Mouse (Mus musculus): ENCODE measurements around the gene Adam10.
A peak's percentile ranks its signal among the peaks of the same experiment; 100 is the strongest.

The Adam10 gene

DNA sequence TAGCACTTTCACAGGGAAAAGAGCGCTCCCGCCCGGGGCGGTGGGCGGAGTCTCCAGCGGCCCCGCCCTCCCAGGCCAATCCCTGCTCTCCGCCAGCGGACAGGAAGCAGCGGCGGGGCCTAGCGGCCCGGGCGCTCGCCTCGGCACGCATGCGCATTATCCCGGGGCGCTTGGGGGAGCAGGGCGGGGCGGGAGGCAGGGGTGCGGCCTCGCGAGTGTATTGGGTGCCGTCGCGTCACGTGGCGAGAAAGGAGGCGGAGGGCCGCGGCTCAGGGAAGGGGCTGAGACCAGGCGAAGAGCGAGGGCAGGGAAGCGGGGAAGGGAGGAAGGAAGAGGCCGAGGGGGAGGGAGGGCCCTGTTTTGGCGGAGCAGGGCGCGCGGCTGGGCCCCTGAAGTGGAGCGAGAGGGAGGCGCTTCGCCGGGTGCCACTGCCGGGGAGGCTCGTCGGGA lies at the start of gene Adam10:
TSS of gene Adam10 (plus strand) at position 316 of the 450 bp plus-strand sequence.
- peak; percentile 99 for DNase-seq

DNA sequence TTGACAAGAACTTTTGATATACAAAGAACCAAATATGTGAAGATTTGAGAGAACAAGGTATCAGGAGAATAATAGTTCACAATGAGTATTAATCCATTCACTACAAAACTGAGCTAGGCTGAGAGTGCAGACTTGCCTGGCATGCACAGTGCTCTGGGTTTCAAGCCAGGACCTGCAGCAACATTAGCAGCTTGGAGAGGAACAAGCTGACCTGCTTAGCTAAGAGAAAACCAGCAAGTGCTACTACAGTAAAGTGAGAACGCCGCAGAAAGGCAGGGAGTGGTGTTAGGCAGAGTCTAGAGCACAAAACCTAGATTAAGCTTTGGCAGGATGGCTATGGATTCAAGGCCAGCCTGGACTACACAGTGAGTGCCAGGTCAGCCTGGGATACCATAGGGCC lies 49.1 kb upstream of the Adam10 start:
- DNase-seq = peak; percentile 78

DNA sequence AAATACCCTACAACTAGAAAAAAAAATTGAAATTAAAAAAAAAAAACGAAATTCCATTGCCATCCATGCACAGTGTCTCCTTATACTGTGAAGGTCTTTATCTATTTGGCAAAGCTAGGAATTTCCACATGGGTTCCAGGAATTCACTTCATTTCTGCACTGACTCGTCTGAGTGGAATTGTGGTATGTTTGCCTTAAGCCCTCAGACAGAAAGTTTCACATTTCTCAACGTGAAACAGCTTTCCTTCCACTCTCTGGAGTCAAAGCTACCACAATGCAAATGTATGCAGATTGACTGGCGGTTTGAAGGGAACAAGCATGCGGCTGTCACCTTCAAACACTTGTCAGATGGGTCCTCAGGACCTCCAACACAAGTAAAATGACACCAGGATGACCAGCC lies 47.1 kb upstream of the Adam10 start:
- no peak for DNase-seq

DNA sequence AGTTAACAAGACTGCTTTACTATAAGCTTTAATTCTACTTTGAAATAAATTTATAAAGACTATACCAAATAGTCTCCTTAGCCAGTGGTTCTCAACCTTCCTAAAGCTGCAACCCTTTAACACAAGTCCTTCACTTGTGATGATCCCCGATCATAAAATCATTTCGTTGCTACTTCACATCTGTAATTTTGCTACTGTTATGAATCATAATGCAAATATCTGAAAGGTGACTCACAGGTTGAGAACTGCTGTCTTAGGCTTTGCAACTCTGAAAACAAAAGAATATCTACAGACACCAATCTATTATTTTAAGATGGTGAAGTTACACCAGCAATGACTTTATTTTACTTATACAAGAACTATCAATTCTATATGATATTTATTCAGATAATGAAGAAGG lies 42.0 kb upstream of the Adam10 start:
- DNase-seq = no peak

DNA sequence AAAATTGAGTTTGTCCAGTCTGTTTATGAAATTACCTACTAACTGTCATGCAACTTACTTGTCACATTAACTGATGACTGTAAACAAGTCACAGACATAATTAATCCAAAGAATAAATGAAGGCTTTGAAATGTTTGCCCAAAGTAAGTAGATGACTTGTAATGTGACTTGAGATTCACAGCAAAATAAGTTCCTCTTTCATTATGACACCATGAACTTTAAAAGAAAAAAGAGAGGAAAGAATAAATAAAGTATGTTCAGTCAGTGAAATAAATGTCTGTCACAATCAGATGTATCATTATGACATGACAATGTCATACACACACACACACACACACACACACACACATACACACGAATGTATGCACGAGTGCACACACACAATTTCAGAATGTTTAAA lies 28.5 kb upstream of the Adam10 start:
- no peak for DNase-seq

DNA sequence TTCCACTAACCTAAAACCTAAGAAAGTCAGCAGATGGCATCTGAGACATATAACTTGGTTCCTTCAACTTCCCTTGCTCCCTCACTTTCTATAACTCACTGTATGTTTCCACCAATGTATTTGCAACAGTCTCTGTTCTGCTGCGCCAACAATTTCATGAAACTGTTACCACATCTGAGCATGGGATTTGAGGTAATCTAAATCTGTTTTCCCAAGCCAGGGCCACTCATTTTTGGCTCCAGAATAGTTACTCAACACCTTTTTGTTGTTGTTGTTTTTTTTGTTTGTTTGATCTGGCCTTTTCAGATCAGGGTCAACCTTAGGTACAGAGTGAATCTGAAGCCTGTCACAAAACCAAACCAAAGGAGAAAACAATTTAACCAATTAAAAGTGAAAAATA lies 27.8 kb upstream of the Adam10 start:
- no peak for DNase-seq

DNA sequence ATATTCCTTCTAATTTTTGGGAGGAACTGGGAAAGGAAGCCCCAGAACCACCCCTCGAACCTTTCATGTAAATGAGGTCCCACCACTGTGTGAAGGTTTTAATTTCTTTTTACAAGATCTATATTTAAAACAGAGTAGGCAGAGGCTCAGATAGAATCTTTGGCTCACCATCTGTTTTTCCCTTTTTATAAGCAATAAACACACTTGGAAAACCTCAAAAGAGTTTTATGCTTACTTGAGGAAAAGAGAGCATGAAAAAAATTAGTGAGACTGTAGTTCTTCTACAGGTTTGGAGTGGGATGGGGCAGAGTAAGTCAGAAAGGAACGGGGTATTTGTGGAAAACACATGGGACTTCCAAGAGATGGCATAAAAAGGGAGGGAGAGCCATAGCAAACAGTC lies 26.6 kb upstream of the Adam10 start:
- no peak for DNase-seq

DNA sequence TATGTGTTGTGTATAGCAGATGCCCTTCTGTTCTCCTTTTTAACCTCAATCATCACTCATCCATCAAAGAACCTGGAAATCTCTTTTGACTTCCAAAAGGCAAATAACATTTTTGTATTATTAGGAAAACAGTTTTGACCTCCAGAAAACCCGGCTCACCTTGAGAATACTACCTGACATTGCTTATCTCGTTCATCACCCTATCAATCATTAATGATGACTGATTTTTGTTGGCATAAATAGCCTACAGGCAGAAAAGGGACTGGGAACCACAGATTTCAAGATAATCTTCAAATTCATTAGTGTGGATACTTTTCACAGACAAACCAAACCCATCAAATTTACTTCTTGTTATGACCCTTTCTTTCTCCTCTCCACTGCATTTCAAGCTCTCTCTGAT lies 24.9 kb upstream of the Adam10 start:
- DNase-seq = no peak

DNA sequence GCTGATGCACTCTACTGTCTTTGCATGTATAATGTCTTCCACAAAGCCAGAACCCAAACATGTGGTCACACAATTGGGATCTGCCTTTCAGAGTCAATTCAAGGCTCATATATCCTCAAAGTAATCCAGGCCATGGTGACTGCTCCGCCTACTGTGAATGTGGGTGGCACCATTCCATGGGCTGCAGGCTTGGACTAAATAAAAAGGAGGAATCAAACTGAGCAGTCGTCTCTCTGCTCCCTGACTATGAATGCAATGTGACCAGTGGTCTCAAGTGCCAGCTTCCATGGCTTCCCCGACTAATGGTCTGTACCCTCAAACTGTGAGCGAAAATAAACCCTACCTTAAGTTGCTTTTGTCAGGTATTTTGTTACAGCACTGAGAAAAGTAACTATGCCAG lies 24.3 kb upstream of the Adam10 start:
- DNase-seq = peak; percentile 54

DNA sequence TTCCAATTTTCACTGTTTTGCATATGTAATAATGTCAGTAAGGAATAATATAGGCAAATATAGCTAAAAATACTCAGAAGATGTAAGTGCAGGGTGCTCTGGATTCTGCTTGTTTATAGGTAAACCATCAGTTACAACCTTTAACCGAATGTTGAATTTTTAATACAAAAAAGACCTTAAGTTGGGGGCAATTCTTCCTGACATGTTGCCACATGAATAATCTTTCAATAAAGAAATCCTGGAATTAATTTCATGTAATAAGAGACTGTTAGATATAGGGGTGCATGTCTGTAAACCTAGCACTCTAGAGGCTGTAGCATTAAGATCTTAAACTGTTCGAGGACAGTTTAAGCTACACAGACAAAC lies 23.1 kb upstream of the Adam10 start:
- DNase-seq = no peak

DNA sequence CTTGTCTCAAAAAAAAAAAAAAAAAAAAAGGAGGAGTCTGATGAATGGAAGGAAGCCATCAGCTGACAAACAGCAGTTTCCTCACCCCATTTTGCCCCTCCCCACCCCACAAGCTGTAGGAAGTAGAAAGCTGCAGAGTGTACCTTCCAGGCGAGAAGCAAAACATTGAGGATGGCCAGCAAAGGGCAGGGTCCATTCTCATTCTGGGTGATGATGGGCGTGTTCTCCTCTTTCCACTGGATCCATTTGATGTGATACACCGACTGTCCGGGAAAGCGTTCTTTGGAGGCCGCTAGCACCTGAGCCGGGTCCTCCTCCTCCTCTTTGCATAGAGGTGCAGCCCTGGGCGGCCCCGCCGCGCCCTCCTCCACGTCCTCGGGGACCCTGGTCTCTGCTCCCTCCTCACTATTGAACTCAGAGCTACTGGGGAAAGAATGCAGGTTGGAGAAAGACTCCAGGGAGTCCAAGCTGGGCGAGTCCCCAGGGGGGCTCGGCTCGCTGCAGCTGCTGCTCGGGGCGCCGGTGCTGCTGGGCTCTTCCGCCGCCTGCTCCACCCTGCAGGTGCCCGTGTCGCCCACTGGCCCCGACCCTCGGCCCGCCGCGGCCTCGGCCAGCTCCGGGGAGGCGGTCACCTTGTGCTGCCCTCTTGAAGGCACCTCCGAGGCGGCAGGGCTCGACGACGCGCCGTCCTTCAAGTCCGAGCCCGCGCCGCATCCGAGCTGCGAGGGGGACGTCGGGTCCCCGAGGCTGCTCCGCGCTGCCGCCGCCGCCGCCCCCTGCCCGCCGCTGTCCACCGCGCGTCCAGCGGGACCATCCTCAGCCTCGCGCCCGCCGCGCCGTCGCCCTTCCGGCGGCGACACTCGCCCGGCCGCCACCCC lies 22.4 kb upstream of the Adam10 start, which contains the start of gene Gm10642:
TSS of gene Gm10642 (plus strand) at position 122 of the 878 bp plus-strand sequence.
- peak; percentile 78 for DNase-seq

DNA sequence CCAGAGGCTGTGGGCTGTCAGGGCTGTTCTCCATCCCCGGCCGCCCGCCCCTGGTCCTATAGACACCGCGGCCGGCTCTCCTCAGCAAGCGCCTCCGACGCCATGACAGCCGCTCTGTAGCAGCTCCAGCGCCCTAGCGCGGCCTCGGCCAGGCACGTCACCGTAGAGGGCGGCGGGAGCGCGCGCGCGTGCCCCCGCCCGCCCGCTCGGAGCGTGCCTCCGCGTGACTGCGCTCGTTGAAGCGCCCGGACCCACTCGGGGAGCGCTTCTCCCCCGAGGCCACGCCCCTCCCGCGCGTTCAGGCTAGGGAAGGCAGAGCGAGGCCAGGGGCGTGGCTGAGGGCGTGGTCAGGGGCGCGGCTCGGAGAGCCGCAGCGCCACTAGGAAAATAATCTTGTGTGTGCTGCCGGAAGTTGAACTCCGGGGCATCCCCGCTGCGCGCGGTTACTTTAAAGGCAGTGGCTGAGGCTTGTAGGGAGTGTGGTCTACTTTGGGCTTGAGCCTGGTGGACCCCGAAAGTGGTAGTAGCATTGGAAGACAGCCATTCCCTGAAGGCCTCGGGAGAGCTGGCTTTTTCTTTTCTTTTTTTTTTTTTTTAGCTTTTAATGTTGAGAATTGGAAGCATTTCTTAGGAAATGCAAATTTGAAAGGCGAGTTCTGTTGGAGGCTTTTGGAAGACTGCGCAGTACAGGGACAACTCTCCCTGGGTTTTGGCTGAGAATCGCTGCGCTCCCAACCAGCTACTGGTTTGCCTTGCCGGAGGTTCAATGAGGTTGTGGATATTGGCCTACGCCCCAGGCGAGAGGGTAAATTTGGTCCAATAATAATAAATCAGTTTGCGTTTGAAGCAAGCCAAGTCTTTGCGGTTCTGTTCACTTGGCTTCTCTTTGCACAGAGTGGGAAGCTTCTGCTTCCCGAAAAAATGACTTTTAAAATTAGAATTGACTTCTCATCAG lies 21.5 kb upstream of the Adam10 start, which contains the start of gene Mindy2:
TSS of gene Mindy2 (minus strand) at position 162 of the 955 bp plus-strand sequence.
- DNase-seq = peak; percentile 99

DNA sequence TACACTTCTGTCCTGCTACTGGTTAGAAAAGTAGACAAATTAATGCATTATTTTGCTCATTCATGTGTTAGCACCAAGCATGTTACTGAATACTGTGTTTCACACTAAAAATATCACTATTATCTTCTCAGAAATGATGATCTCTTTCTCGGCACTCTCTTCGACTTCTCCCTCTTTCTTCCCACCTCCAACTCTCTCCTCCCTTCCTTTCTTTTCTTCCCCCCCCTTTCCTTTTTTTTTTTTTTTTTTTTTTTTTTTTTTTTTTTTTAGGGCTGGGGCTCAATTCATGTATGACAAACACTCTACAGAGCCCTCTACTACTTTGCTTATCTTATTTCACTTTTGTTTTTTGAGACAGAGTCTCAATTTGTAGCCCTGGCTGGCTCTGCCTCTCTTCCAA lies 20.5 kb upstream of the Adam10 start:
- DNase-seq = no peak

DNA sequence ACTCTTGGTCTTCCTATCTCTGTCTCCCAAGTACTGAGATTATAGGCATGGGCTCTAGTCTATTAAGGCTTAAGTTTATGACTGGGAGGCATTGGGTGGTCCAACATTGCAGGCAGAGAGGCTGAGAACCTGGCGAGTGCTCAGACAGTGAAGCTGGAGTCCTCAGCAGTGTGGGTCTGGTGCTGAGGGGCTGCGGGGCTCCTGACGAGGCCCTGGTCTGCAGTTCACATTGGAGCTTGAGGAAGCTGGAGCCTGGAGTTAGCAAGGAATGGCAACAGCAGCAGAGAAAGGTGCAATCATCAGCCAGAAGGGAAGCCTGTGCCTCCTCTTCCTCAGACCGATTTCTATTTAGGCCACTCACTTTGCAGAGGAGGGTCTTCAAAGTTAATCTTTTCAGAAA lies 13.9 kb upstream of the Adam10 start:
- peak; percentile 54 for DNase-seq

DNA sequence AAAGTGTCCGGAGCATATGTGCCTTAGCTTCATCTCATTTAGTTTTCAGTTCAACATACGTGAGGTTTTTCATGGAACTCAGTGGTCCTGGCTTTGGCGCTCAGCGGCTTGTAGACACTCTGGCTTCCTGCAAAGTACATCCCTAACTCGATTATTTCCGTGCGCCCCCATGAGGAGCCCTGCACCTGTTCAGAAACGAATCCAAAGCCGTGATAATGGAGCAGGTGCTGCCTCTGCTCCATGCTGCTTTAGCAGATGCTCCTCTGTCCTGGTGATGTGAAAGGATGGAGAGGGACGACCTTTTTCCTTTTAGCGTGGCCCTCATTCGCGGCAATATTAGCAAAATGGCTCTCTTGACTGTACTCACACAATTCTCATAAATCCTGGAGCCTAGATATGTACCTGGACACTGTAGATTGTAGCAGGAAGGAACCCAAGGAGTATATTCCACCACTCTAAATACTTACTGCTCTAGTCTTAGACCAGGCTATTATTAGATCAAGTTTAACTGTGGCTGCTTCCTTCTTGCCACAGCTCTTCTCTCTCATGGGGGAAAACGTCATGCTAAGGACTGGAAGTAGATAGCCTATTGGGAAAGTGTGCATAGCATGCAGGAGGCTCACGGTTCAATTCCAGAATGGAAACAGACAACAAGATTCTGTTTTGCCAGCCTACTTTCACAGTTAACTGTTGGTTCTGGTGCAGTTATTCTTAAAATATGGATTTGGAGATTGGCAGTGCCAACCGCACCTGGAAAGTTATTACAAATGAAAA lies 13.2 kb upstream of the Adam10 start:
- DNase-seq = peak; percentile 97

DNA sequence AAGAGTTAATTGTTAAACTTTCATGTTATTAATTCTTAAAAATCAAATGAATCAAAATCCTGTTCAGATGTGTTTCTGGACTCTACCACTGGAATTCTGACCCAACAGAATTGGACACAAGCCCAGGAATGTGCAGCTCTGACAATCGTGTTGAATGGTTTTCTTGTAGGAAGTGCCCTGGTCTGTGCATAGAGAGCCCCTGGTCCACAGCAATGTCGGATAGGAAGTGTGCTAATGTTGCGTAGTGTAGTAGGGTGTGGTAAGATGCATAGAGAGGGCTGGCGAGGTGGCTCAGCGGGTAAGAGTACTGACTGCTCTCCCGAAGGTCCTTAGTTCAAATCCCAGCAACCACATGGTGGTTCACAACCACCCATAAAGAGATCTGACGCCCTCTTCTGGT lies 12.0 kb upstream of the Adam10 start:
- peak; percentile 53 for DNase-seq

DNA sequence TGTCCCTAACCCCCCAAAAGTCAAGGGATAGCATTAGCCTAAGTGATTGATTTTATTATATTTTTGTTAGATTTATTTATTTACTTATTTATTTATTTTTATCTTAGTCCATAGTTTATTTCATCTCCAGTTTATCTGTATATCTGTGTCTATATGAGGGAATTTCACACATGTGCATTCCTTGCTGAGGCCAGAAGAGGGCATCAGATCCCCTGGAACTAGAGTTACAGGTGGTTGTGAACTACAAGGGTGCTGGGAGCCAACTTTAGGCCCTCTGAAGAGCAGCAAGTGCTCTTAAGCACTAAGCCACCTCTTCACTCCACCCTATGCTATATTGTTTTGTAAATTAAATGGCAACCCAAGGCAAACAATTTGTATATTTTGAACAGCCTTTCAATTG lies 10.7 kb upstream of the Adam10 start:
- DNase-seq = no peak

DNA sequence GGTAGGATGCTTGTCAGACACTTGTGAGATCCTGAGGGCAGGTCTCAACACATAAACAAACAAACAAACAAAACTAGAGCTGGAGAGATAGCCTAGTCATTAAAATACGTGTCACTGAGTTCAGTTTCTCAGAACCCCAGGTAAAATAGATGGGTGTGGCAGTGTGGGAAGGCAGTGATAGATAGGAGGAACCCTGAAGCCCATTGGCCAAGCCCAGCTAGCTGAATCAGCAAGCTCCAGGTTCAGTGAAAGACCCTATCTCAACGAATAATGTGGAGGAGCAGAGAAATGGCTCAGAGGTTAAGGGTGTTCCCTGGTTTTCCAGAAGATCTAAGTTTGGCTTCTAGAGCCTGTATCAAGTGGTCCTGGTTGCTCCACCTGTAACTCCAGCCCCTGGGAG lies 9.6 kb upstream of the Adam10 start:
- no peak for DNase-seq

DNA sequence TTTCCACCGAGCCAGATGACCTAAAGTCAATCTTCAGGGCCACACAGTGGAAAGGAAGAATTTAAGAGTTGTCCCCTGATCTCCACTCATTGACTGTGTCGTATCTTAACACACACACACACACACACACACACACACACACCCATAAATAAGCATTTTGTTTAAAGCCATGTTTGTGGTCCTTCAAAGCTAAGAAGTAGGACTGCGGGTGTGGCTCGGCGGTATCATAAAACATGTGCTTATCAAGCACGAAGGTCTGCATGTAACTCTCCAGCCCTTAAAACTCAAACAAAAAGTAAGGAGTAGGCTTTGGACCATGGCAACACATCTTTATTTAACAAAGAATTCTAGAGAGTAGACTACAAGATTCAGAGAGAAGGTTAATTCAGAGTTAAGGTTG lies 8.4 kb upstream of the Adam10 start:
- DNase-seq = no peak

DNA sequence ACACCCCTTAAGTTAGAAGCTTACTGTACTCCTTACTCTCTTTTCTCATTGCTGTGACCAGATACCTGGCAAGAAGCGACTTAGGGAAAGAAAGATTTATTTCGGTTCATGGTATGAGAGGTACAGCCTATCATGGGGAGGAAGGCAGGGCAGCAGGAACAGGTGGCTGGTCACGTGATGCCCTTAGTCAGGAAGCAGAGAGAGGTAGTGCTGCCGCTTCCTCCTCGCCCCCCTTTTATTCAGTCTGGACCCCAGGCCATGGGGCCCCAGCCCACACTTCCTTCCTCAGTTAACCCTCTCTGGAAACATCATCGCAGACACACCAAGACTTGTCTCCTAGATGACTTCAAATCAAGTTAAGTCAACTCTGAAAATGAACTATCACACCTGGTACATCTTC lies 7.5 kb upstream of the Adam10 start:
- DNase-seq = no peak

DNA sequence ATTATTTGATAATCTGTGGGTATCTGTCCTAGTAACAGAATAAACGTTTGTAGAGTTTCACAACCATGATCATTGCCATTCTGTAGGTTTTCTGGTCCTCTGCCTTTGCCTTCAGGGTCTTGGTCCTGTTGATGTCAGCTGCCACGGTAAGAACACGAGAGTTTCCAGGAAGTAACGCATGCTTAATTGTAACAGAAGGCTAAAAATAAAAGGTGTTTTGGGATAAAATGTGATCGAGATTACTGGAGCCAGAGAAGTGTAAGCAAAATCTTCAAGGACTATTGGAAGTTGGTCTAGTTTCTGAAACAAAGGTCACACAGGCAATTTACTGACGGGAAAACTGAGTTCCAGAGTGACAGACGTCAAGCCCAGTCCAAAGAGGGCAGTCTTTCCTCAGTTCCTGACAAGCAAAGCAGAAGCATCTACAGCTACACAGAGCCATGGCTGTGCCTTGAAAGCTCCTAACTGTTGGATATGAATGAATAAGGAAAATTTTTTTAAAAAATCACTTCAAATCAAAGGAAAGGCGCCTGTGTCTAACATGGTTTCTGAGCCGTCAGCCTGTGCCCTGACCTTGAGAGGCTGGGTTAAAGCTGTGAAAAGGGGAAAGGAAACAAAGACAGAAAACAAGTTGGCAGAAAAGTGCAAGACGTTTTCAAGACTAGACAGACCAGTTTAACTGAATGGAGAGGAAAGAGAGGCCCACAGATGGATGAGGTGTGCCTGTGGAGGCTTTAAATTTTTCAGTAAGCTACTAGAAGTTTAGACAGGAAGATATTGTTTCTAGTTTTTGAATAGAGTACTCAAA lies 6.8 kb upstream of the Adam10 start:
- DNase-seq = no peak

DNA sequence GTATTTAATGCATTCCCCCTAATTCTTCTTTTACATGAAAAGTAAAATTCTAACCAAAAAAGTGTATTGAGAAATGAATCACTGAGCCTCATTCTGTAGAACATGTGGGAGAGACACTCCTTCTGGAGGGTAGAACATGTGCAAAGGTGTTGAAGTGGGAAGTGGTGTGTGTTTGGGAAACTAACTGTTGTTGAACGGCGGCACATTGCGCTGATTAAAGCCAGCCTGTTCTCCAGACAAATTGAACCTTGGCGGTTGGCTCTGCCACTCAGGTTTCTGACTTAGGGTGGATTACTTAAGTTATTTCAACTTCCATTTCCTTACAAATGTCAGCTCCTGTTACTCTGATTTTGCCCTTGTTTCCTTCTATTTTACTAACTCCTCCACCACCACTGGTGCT lies 5.1 kb upstream of the Adam10 start:
- DNase-seq = no peak

All from cerebellum, adult 11-12 months (tissue).